Mouse (Mus musculus): ENCODE measurements around the gene Mob3b. TPM values are rescaled to one million over a fixed set of nuclear protein-coding genes. Genes with fewer than 3 reads are reported as not detected.

Gene Mob3b
- polyA plus RNA-seq, 1 experiment, result 2.3 TPM

GRCm38 (mm10) chr4:35150706-35151105, 6.6 kb downstream of the Mob3b start:
- TF ChIP-seq CTCF (IDR thresholded peaks at IDR 0.05; ENCODE audit: extremely low read depth, insufficient read depth, insufficient read length, insufficient replicate concordance) (no peak), POLR2A (IDR thresholded peaks at IDR 0.05; ENCODE audit: low read depth, low read length) (no peak)
- no peaks in the 10 kb centered on the region for H3K36me3 ChIP-seq (ENCODE audit: control insufficient read depth, insufficient read depth, low read length)
- no peaks in the 10 kb centered on the region for H3K27me3 ChIP-seq (ENCODE audit: control insufficient read depth, insufficient read depth, low read length)
- H3K4me3 ChIP-seq (ENCODE audit: extremely low read depth, insufficient read depth, insufficient read length), result no peak overlapping the region
- WGBS, result 88% methylated on average over 3 of the region's 3 CpGs
- no peak for DNase-seq (ENCODE audit: low read depth in 1 of 2, low spot score in 2 of 2)
- no peaks in the 10 kb centered on the region for H3K4me1 ChIP-seq (ENCODE audit: control insufficient read depth, insufficient read depth, insufficient read length)
- H3K27ac ChIP-seq (ENCODE audit: insufficient read depth, low read length), result no peak overlapping the region

- Histone ChIP-seq H3K4me1 (ENCODE audit: control insufficient read depth, insufficient read depth, insufficient read length) (no peaks in the 10 kb centered on the region), H3K27ac (ENCODE audit: insufficient read depth, low read length) (no peak overlapping the region), H3K4me3 (ENCODE audit: extremely low read depth, insufficient read depth, insufficient read length) (no peak overlapping the region), H3K36me3 (ENCODE audit: control insufficient read depth, insufficient read depth, low read length) (no peaks in the 10 kb centered on the region), H3K27me3 (ENCODE audit: control insufficient read depth, insufficient read depth, low read length) (no peaks in the 10 kb centered on the region)
- DNase-seq (ENCODE audit: low read depth in 1 of 2, low spot score in 2 of 2), result no peak
- TF ChIP-seq CTCF (IDR thresholded peaks at IDR 0.05; ENCODE audit: extremely low read depth, insufficient read depth, insufficient read length, insufficient replicate concordance), result no peak
- no peak for TF ChIP-seq POLR2A (IDR thresholded peaks at IDR 0.05; ENCODE audit: low read depth, low read length)
- 89% methylated on average over 4 of the region's 4 CpGs for WGBS
Observed at GRCm38 (mm10) chr4:35148326-35148725, 9.0 kb downstream of the Mob3b start.

GRCm38 (mm10) chr4:35146597-35146996, 10.7 kb downstream of the Mob3b start:
- Histone ChIP-seq H3K36me3 (ENCODE audit: control insufficient read depth, insufficient read depth, low read length) (no peaks in the 10 kb centered on the region), H3K4me3 (ENCODE audit: extremely low read depth, insufficient read depth, insufficient read length) (no peak overlapping the region), H3K27me3 (ENCODE audit: control insufficient read depth, insufficient read depth, low read length) (no peaks in the 10 kb centered on the region), H3K4me1 (ENCODE audit: control insufficient read depth, insufficient read depth, insufficient read length) (no peaks in the 10 kb centered on the region), H3K27ac (ENCODE audit: insufficient read depth, low read length) (no peak overlapping the region)
- DNase-seq (ENCODE audit: low read depth in 1 of 2, low spot score in 2 of 2), result no peak
- WGBS, result 97% methylated on average over 5 of the region's 5 CpGs
- TF ChIP-seq POLR2A (IDR thresholded peaks at IDR 0.05; ENCODE audit: low read depth, low read length) (no peak), CTCF (IDR thresholded peaks at IDR 0.05; ENCODE audit: extremely low read depth, insufficient read depth, insufficient read length, insufficient replicate concordance) (no peak)

- DNase-seq (ENCODE audit: low read depth in 1 of 2, low spot score in 2 of 2), result no peak
- Histone ChIP-seq H3K4me1 (ENCODE audit: control insufficient read depth, insufficient read depth, insufficient read length) (no peaks in the 10 kb centered on the region), H3K27me3 (ENCODE audit: control insufficient read depth, insufficient read depth, low read length) (no peaks in the 10 kb centered on the region), H3K27ac (ENCODE audit: insufficient read depth, low read length) (no peak overlapping the region), H3K36me3 (ENCODE audit: control insufficient read depth, insufficient read depth, low read length) (no peaks in the 10 kb centered on the region), H3K4me3 (ENCODE audit: extremely low read depth, insufficient read depth, insufficient read length) (no peak overlapping the region)
- 83% methylated on average over 10 of the region's 10 CpGs for WGBS
- no peak for TF ChIP-seq POLR2A (IDR thresholded peaks at IDR 0.05; ENCODE audit: low read depth, low read length)
- no peak for TF ChIP-seq CTCF (IDR thresholded peaks at IDR 0.05; ENCODE audit: extremely low read depth, insufficient read depth, insufficient read length, insufficient replicate concordance)
Observed at GRCm38 (mm10) chr4:35145726-35146125, 11.6 kb downstream of the Mob3b start.

GRCm38 (mm10) chr4:35143472-35144102, 13.7 kb downstream of the Mob3b start:
- Histone ChIP-seq H3K27me3 (ENCODE audit: control insufficient read depth, insufficient read depth, low read length) (no peaks in the 10 kb centered on the region), H3K36me3 (ENCODE audit: control insufficient read depth, insufficient read depth, low read length) (no peaks in the 10 kb centered on the region), H3K4me3 (ENCODE audit: extremely low read depth, insufficient read depth, insufficient read length) (no peak overlapping the region), H3K4me1 (ENCODE audit: control insufficient read depth, insufficient read depth, insufficient read length) (peaks cover 4% of the 10 kb centered on the region; the same call in 1 of the 2 replicates), H3K27ac (ENCODE audit: insufficient read depth, low read length) (no peak overlapping the region)
- WGBS, result 85% methylated on average over 12 of the region's 12 CpGs
- no peak for DNase-seq (ENCODE audit: low read depth in 1 of 2, low spot score in 2 of 2)
- TF ChIP-seq CTCF (IDR thresholded peaks at IDR 0.05; ENCODE audit: extremely low read depth, insufficient read depth, insufficient read length, insufficient replicate concordance), result no peak
- TF ChIP-seq POLR2A (IDR thresholded peaks at IDR 0.05; ENCODE audit: low read depth, low read length), result no peak

- no peaks in the 10 kb centered on the region for H3K27me3 ChIP-seq (ENCODE audit: control insufficient read depth, insufficient read depth, low read length)
- H3K4me1 ChIP-seq (ENCODE audit: control insufficient read depth, insufficient read depth, insufficient read length), result peaks cover 11% of the 10 kb centered on the region; the same call in 1 of the 2 replicates
- 5% methylated on average over 6 of the region's 6 CpGs for WGBS
- DNase-seq (ENCODE audit: low read depth in 1 of 2, low spot score in 2 of 2), result no peak
- no peaks in the 10 kb centered on the region for H3K36me3 ChIP-seq (ENCODE audit: control insufficient read depth, insufficient read depth, low read length)
- TF ChIP-seq POLR2A (IDR thresholded peaks at IDR 0.05; ENCODE audit: low read depth, low read length), result no peak
- TF ChIP-seq CTCF (IDR thresholded peaks at IDR 0.05; ENCODE audit: extremely low read depth, insufficient read depth, insufficient read length, insufficient replicate concordance), result no peak
- H3K4me3 ChIP-seq (ENCODE audit: extremely low read depth, insufficient read depth, insufficient read length), result peak overlapping the region; percentile 39; the same call in 1 of the 2 replicates
- peak overlapping the region; percentile 79 for H3K27ac ChIP-seq (ENCODE audit: insufficient read depth, low read length)
Observed at GRCm38 (mm10) chr4:35140317-35140716, 17.0 kb downstream of the Mob3b start.

- Histone ChIP-seq H3K27me3 (ENCODE audit: control insufficient read depth, insufficient read depth, low read length) (no peaks in the 10 kb centered on the region), H3K36me3 (ENCODE audit: control insufficient read depth, insufficient read depth, low read length) (no peaks in the 10 kb centered on the region), H3K4me1 (ENCODE audit: control insufficient read depth, insufficient read depth, insufficient read length) (peaks cover 11% of the 10 kb centered on the region; the same call in 1 of the 2 replicates), H3K27ac (ENCODE audit: insufficient read depth, low read length) (peak overlapping the region; percentile 41; the same call in 1 of the 2 replicates), H3K4me3 (ENCODE audit: extremely low read depth, insufficient read depth, insufficient read length) (no peak overlapping the region)
- WGBS, result 10% methylated on average over 6 of the region's 6 CpGs
- DNase-seq (ENCODE audit: low read depth in 1 of 2, low spot score in 2 of 2), result peak in 1 of 2 experiments; percentile 24
- no peak for TF ChIP-seq POLR2A (IDR thresholded peaks at IDR 0.05; ENCODE audit: low read depth, low read length)
- TF ChIP-seq CTCF (IDR thresholded peaks at IDR 0.05; ENCODE audit: extremely low read depth, insufficient read depth, insufficient read length, insufficient replicate concordance), result no peak
Observed at GRCm38 (mm10) chr4:35138077-35138476, 19.2 kb downstream of the Mob3b start.

Data from spleen, adult 2 months (tissue).